Comparison of ENCODE assay signal across 14 mouse cellular contexts in genomic region chr16:56279060-56279459, GRCm38 (mm10).
"Had no signal": no experiment of that assay in that cellular context is flagged by ENCODE, and none has a peak within 500 bp of the region (broad histone marks: within the 10 kb centered on the region; RNA-seq: fewer than 3 reads in every experiment).

No protein-coding gene starts in this region.

- H3K27me3 ChIP-seq: liver, embryonic 15.5 days; midbrain, embryonic 12.5 days; neural tube, embryonic 12.5 days had no signal

- H3K36me3 ChIP-seq: liver, embryonic 15.5 days; midbrain, embryonic 10.5 days; midbrain, embryonic 12.5 days; neural tube, embryonic 12.5 days had no signal

- H3K9me3 ChIP-seq: liver, embryonic 15.5 days; midbrain, embryonic 10.5 days; midbrain, embryonic 12.5 days; neural tube, embryonic 12.5 days had no signal

- DNase-seq: liver, postnatal 0 days; lung, embryonic 14.5 days; lung, postnatal 10 days; lung, postnatal 4 days; midbrain, embryonic 14.5 days; right cerebral cortex, postnatal 14 days; spleen, adult 18-20 months; thymus, adult 18-20 months; thymus, postnatal 14 days; thymus, postnatal 36 days had no signal

- H3K9ac ChIP-seq: liver, embryonic 15.5 days; liver, postnatal 0 days; lung, embryonic 14.5 days; midbrain, embryonic 12.5 days; neural tube, embryonic 12.5 days had no signal

- H3K27ac ChIP-seq: liver, embryonic 15.5 days; midbrain, embryonic 10.5 days; midbrain, embryonic 12.5 days; neural tube, embryonic 12.5 days had no signal

- H3K4me1 ChIP-seq: liver, embryonic 15.5 days; midbrain, embryonic 10.5 days; midbrain, embryonic 12.5 days; neural tube, embryonic 12.5 days had no signal

- H3K4me3 ChIP-seq: liver, embryonic 15.5 days; midbrain, embryonic 10.5 days; midbrain, embryonic 12.5 days; neural tube, embryonic 12.5 days had no signal

- H3K4me2 ChIP-seq: liver, embryonic 15.5 days; lung, embryonic 14.5 days; midbrain, embryonic 12.5 days; neural tube, embryonic 12.5 days had no signal
